Mouse (Mus musculus): ENCODE data around the gene Ccr4.
"Not testable (repeated sequence)": the region's sequence is repeated elsewhere in the genome, so short reads cannot be mapped to it uniquely, and the experiment has no call there.

Gene Ccr4

GRCm38 (mm10) chr9:114522041-114522440 is 17.3 kb upstream of the Ccr4 start:
- no peak for DNase-seq

GRCm38 (mm10) chr9:114520529-114520928 is 15.8 kb upstream of the Ccr4 start:
- not testable (repeated sequence) for DNase-seq

GRCm38 (mm10) chr9:114518812-114519477 is 14.2 kb upstream of the Ccr4 start:
- DNase-seq, result no peak

GRCm38 (mm10) chr9:114517924-114518497 is 13.3 kb upstream of the Ccr4 start:
- DNase-seq, result no peak

- DNase-seq, result no peak
Measured at GRCm38 (mm10) chr9:114515364-114515763, 10.6 kb upstream of the Ccr4 start, which contains the start of gene C130032M10Rik. TSS of gene C130032M10Rik (plus strand) at chr9:114515697.

- DNase-seq, result no peak
Measured at GRCm38 (mm10) chr9:114512831-114513230, 8.1 kb upstream of the Ccr4 start.

- DNase-seq, result peak; percentile 43 to 54
Measured at GRCm38 (mm10) chr9:114509785-114510184, 5.1 kb upstream of the Ccr4 start.

GRCm38 (mm10) chr9:114507421-114507820 is 2.7 kb upstream of the Ccr4 start:
- DNase-seq, result no peak

GRCm38 (mm10) chr9:114506564-114506963 is 1.8 kb upstream of the Ccr4 start:
- no peak for DNase-seq

- no peak for DNase-seq
Measured at GRCm38 (mm10) chr9:114502711-114503427, 1.8 kb downstream of the Ccr4 start.

- no peak for DNase-seq
Measured at GRCm38 (mm10) chr9:114501913-114502312, 2.8 kb downstream of the Ccr4 start.

GRCm38 (mm10) chr9:114501111-114501510 is 3.6 kb downstream of the Ccr4 start:
- DNase-seq, result no peak

- DNase-seq, result peak; percentile 32 to 43
Measured at GRCm38 (mm10) chr9:114499783-114500515, 4.8 kb downstream of the Ccr4 start.

- DNase-seq, result peak; percentile 70 to 79
Measured at GRCm38 (mm10) chr9:114498218-114498617, 6.5 kb downstream of the Ccr4 start.

- peak; percentile 36 to 67 for DNase-seq
Measured at GRCm38 (mm10) chr9:114496469-114496868, 8.2 kb downstream of the Ccr4 start.

- no peak for DNase-seq
Measured at GRCm38 (mm10) chr9:114487481-114488258, 17.0 kb downstream of the Ccr4 start.

- no peak for DNase-seq
Measured at GRCm38 (mm10) chr9:114486808-114487207, 17.9 kb downstream of the Ccr4 start.

GRCm38 (mm10) chr9:114484771-114485170 is 19.9 kb downstream of the Ccr4 start:
- no peak for DNase-seq

GRCm38 (mm10) chr9:114480940-114481339 is 23.8 kb downstream of the Ccr4 start:
- no peak for DNase-seq

GRCm38 (mm10) chr9:114477019-114477418 is 27.7 kb downstream of the Ccr4 start:
- no peak for DNase-seq

- DNase-seq, result no peak
Measured at GRCm38 (mm10) chr9:114471892-114472291, 32.8 kb downstream of the Ccr4 start.

- DNase-seq, result no peak
Measured at GRCm38 (mm10) chr9:114468701-114469100, 36.0 kb downstream of the Ccr4 start.
